Mouse (Mus musculus) gastrocnemius, postnatal 10 days (tissue): ENCODE data around the gene Lpar1. TPM values are rescaled to one million over a fixed set of nuclear protein-coding genes. Genes with fewer than 3 reads are reported as not detected.

Experiments
- DNase-seq: peaks from one replicate; pipeline ENCODE4 v3.0.0; 2021; ENCODE audit warnings: mixed read lengths
- microRNA-seq, 2 experiments: library from miRNA; unstranded; fragments of <30 nt; microRNA quantifications; one replicate each; pipeline ENCODE4 v1.2.0; 2021
- total RNA-seq, 2 experiments: library from RNA; stranded (reverse); gene quantifications; 2 replicates each; pipeline ENCODE4 v1.2.3; 2021

Gene Lpar1
- total RNA-seq, 2 experiments from 2014 or later, result 32.5 to 46.0 TPM

GRCm38 (mm10) chr4:58448825-58449224, 104.9 kb downstream of the Lpar1 start:
- no peak for DNase-seq

GRCm38 (mm10) chr4:58447841-58448240, 105.9 kb downstream of the Lpar1 start:
- DNase-seq, result peak; percentile 44

- no peak for DNase-seq
Observed at GRCm38 (mm10) chr4:58445846-58446245, 107.9 kb downstream of the Lpar1 start.

GRCm38 (mm10) chr4:58442338-58442737, 111.4 kb downstream of the Lpar1 start:
- no peak for DNase-seq

- no peak for DNase-seq
Observed at GRCm38 (mm10) chr4:58438654-58439053, 115.0 kb downstream of the Lpar1 start.

- DNase-seq, result no peak
Observed at GRCm38 (mm10) chr4:58437271-58437670, 116.4 kb downstream of the Lpar1 start.

- no peak for DNase-seq
Observed at GRCm38 (mm10) chr4:58423276-58423930, 130.3 kb downstream of the Lpar1 start.

GRCm38 (mm10) chr4:58419225-58419624, 134.5 kb downstream of the Lpar1 start:
- DNase-seq, result no peak

- DNase-seq, result no peak
Observed at GRCm38 (mm10) chr4:58417319-58417718, 136.4 kb downstream of the Lpar1 start.

- DNase-seq, result no peak
Observed at GRCm38 (mm10) chr4:58415537-58415936, 138.2 kb downstream of the Lpar1 start.

GRCm38 (mm10) chr4:58413188-58414185, 140.2 kb downstream of the Lpar1 start:
- DNase-seq, result peak; percentile 27

GRCm38 (mm10) chr4:58401973-58402501, 151.7 kb downstream of the Lpar1 start:
- DNase-seq, result no peak

- peak; percentile 56 for DNase-seq
Observed at GRCm38 (mm10) chr4:58400861-58401341, 152.8 kb downstream of the Lpar1 start.

Small RNA genes within 50 kb of the gene (microRNA-seq; reads per million reads assigned to microRNA genes)
- gene Mir3095, result 0 to 2.5 reads per million in 2 experiments

Other genes starting within 250 kb of the Lpar1 start
- under 1 TPM; 0.14 TPM for gene Olfr267, start 233.8 kb upstream of the Lpar1 start, total RNA-seq